Mouse (Mus musculus) small intestine, adult 2 months (tissue): ENCODE results near the gene Adamts14. TPM values are rescaled to one million over a fixed set of nuclear protein-coding genes. Genes with fewer than 3 reads are reported as not detected.

Experiments used
- H3K27ac ChIP-seq: fragments of 200-500 bp; 2 replicates; pipeline ENCODE4 v1.5.1; 2012; ENCODE audit warnings: low read depth, low read length, control low read depth, inconsistent platforms; ENCODE audit not compliant: insufficient read depth
- H3K27me3 ChIP-seq: fragments of 200-500 bp; 2 replicates; pipeline ENCODE4 v1.6.1; 2012; ENCODE audit warnings: mild to moderate bottlenecking, moderate library complexity, low read length, inconsistent platforms; ENCODE audit not compliant: control insufficient read depth, insufficient read depth
- H3K36me3 ChIP-seq: fragments of 200-500 bp; 2 replicates; pipeline ENCODE4 v1.6.1; 2012; ENCODE audit warnings: mild to moderate bottlenecking, low read length, control low read depth, inconsistent platforms; ENCODE audit not compliant: control insufficient read depth, insufficient read depth
- H3K4me1 ChIP-seq: fragments of 200-500 bp; 2 replicates; pipeline ENCODE4 v1.6.1; 2012; ENCODE audit warnings: low read length, inconsistent platforms, mixed read lengths; ENCODE audit not compliant: control insufficient read depth, insufficient read depth, insufficient read length
- H3K4me3 ChIP-seq: fragments of 200-500 bp; 2 replicates; pipeline ENCODE4 v1.5.1; 2012; ENCODE audit warnings: low read depth, mild to moderate bottlenecking, control low read depth, inconsistent platforms, low read length, moderate library complexity
- CTCF ChIP-seq: fragments of 200-500 bp; IDR thresholded peaks from 2 replicates; pipeline ENCODE4 v1.5.1; 2012; ENCODE audit warnings: low read depth, mild to moderate bottlenecking, control low read depth, inconsistent platforms, low read length, moderate library complexity, mixed read lengths; ENCODE audit not compliant: insufficient replicate concordance, insufficient read length; ENCODE audit errors: extremely low read depth
- POLR2A ChIP-seq: fragments of 200-500 bp; IDR thresholded peaks from 2 replicates; pipeline ENCODE4 v1.6.1; 2012; ENCODE audit warnings: low read depth, mild to moderate bottlenecking, control low read depth, inconsistent platforms, low read length, moderate library complexity
- WGBS: fragments of 180-500 bp; shearing (Covaris S2); methylation state at CpG from one replicate; pipeline ENCODE4 v1.1.7; 2018; 5-methylcytosine and 5-hydroxymethylcytosine counted together
- polyA plus RNA-seq: library from polyadenylated mRNA; depleted of rRNA; stranded (reverse); fragments of >200 nt; gene quantifications from 2 replicates; pipeline ENCODE4 v1.2.3, GENCODE M21; 2012

Gene Adamts14
- polyA plus RNA-seq, 1 experiment, result 1.8 TPM

DNA sequence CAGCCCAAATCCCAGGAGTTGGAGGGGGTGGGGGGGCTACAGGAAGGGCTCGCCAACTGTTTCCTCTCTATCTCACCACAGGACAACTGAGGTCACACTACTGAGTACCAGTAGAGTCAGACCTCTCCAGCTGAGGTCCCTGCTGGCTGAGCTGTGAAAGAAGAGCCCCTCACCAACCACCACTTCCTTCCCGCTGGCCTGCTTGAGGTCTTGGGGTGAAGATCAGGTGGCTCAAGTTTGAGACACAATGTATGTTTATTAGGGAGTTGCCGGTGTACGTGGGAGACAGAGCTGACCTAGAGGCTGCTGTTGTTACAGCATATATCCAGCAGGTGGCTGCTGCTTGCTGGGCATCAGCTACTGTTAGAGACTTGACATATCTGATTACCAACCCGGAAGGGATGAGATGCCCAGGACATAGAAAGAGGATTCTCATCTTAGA, 2.5 kb upstream of the Adamts14 start:
- H3K36me3 ChIP-seq, result no peaks in the 10 kb centered on the region
- no peaks in the 10 kb centered on the region for H3K4me1 ChIP-seq
- WGBS, result 1% methylated on average over 5 of the region's 5 CpGs
- peaks cover 7% of the 10 kb centered on the region; the same call in 1 of the 2 replicates for H3K27me3 ChIP-seq
- H3K4me3 ChIP-seq, result no peak overlapping the region
- H3K27ac ChIP-seq, result no peak overlapping the region
- TF ChIP-seq POLR2A, result no peak
- TF ChIP-seq CTCF, result peak; percentile 61; the same call in 1 of the 2 replicates

GRCm38 (mm10) chr10:61274532-61274931, 1.3 kb upstream of the Adamts14 start:
- no peaks in the 10 kb centered on the region for H3K4me1 ChIP-seq
- TF ChIP-seq CTCF, result no peak
- TF ChIP-seq POLR2A, result no peak
- peaks cover 7% of the 10 kb centered on the region; the same call in 1 of the 2 replicates for H3K27me3 ChIP-seq
- WGBS, result 55% methylated on average over 2 of the region's 2 CpGs
- H3K36me3 ChIP-seq, result no peaks in the 10 kb centered on the region
- H3K27ac ChIP-seq, result 0 out of 2 replicates have a peak overlapping the region, but pooled peaks have one; percentile 4
- no peak overlapping the region for H3K4me3 ChIP-seq

DNA sequence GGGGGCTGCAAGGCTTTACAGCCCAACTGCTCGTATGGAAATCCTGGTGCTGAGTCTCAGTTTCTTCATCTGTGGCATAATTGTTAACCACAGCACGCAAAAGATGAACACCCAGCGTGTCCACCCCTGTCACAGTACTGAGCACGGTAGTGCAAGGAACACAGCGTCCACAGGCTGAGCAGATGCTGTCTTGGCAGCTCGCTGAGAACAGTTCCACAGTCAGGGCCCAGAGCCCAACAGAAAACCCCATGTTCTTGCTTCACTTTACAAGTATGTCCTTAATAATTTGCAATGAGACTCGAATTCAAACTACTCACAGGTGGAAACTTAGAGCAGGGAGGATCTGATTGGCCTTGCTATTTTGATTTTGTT, 592 bp upstream of the Adamts14 start:
- Histone ChIP-seq H3K4me3 (no peak overlapping the region; the same call in 1 of the 2 replicates), H3K27ac (peak overlapping the region; percentile 53; the same call in 1 of the 2 replicates), H3K36me3 (no peaks in the 10 kb centered on the region), H3K4me1 (no peaks in the 10 kb centered on the region), H3K27me3 (peaks cover 7% of the 10 kb centered on the region; the same call in 1 of the 2 replicates)
- WGBS, result 62% methylated on average over 7 of the region's 7 CpGs
- TF ChIP-seq POLR2A (no peak), CTCF (no peak)

- no peak for TF ChIP-seq POLR2A
- TF ChIP-seq CTCF, result no peak
- H3K36me3 ChIP-seq, result no peaks in the 10 kb centered on the region
- peaks cover 7% of the 10 kb centered on the region; the same call in 1 of the 2 replicates for H3K27me3 ChIP-seq
- 61% methylated on average over 5 of the region's 5 CpGs for WGBS
- peak overlapping the region; percentile 57 for H3K4me3 ChIP-seq
- H3K27ac ChIP-seq, result peak overlapping the region; percentile 15; the same call in 1 of the 2 replicates
- H3K4me1 ChIP-seq, result no peaks in the 10 kb centered on the region
These were observed 607 bp downstream of the Adamts14 start for GRCm38 (mm10) chr10:61272631-61273030.

DNA sequence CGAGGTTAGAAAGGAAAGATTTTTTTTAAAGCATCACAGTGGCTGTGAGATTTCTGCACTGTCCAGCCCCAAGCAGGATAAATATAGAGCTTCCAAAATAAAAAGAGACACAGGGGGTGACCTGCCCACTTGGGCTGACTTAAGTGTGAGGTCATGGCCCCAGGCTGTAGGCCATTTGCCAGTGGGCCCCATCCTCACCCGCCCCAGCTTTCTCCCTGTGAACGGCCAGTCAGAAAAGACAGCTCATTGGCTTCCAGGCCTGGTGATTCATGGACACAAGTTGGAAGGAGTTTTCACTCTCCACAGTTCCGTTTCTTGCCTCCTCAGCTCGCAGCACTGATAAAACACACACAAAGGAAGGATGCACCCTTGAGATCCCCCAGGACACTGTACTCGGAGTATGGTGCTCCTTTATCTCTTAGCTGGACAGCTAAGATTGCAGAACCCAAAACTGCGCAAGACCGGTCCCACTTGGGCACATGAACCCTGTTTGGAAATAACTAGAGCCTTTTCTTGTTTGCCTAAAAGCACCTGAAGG, 1.1 kb downstream of the Adamts14 start:
- H3K4me3 ChIP-seq, result no peak overlapping the region
- 51% methylated on average over 8 of the region's 8 CpGs for WGBS
- H3K36me3 ChIP-seq, result no peaks in the 10 kb centered on the region
- H3K27ac ChIP-seq, result peak overlapping the region; percentile 14; the same call in 1 of the 2 replicates
- TF ChIP-seq POLR2A (no peak), CTCF (no peak)
- H3K4me1 ChIP-seq, result no peaks in the 10 kb centered on the region
- H3K27me3 ChIP-seq, result peaks cover 7% of the 10 kb centered on the region; the same call in 1 of the 2 replicates

GRCm38 (mm10) chr10:61267378-61267777, 5.9 kb downstream of the Adamts14 start:
- TF ChIP-seq POLR2A (no peak), CTCF (no peak)
- Histone ChIP-seq H3K4me3 (no peak overlapping the region), H3K27me3 (no peaks in the 10 kb centered on the region), H3K27ac (no peak overlapping the region), H3K4me1 (no peaks in the 10 kb centered on the region), H3K36me3 (no peaks in the 10 kb centered on the region)
- 82% methylated on average over 5 of the region's 5 CpGs for WGBS

GRCm38 (mm10) chr10:61263606-61264005, 9.6 kb downstream of the Adamts14 start:
- 79% methylated on average over 8 of the region's 8 CpGs for WGBS
- Histone ChIP-seq H3K36me3 (no peaks in the 10 kb centered on the region), H3K4me3 (no peak overlapping the region), H3K4me1 (no peaks in the 10 kb centered on the region), H3K27me3 (no peaks in the 10 kb centered on the region), H3K27ac (no peak overlapping the region)
- TF ChIP-seq POLR2A (no peak), CTCF (no peak)
